Mouse (Mus musculus) bone marrow, adult 2 months (tissue): ENCODE measurements around the gene Rnf6. TPM values are rescaled to one million over a fixed set of nuclear protein-coding genes. Genes with fewer than 3 reads are reported as not detected.
"Not testable (repeated sequence)": the region's sequence is repeated elsewhere in the genome, so short reads cannot be mapped to it uniquely, and the experiment has no call there.

Experiments used
- H3K27ac ChIP-seq: fragments of 200-500 bp; 2 replicates; pipeline ENCODE4 v1.5.1; 2012; ENCODE audit warnings: low read depth, mild to moderate bottlenecking, control low read depth, inconsistent platforms, low read length; ENCODE audit not compliant: control insufficient read depth, poor library complexity, insufficient read depth
- H3K4me1 ChIP-seq: fragments of 200-500 bp; 2 replicates; pipeline ENCODE4 v1.6.1; 2011; ENCODE audit warnings: low read length; ENCODE audit not compliant: control insufficient read depth, insufficient read depth
- H3K4me3 ChIP-seq: fragments of 200-500 bp; replicated peaks from 2 replicates; pipeline ENCODE3; 2011; ENCODE audit warnings: mild to moderate bottlenecking, low read depth, low read length, control low read depth; ENCODE audit not compliant: control insufficient read depth
- CTCF ChIP-seq: fragments of 200-500 bp; IDR thresholded peaks from 2 replicates; pipeline ENCODE4 v1.5.1; 2011; ENCODE audit warnings: low read length, control low read depth; ENCODE audit not compliant: control insufficient read depth, insufficient read depth
- POLR2A ChIP-seq: fragments of 200-500 bp; IDR thresholded peaks from 2 replicates; pipeline ENCODE4 v1.6.1; 2011; ENCODE audit warnings: low read depth, mild to moderate bottlenecking, control low read depth, low read length, borderline replicate concordance; ENCODE audit not compliant: control insufficient read depth
- WGBS: fragments of 180-500 bp; shearing (Covaris S2); methylation state at CpG from one replicate; pipeline ENCODE4 v1.1.7; 2018; 5-methylcytosine and 5-hydroxymethylcytosine counted together
- polyA plus RNA-seq: library from polyadenylated mRNA; stranded (reverse); fragments of >200 nt; gene quantifications from 2 replicates; pipeline ENCODE4 v1.2.4, GENCODE M21; 2011; ENCODE audit warnings: low replicate concordance; ENCODE audit not compliant: missing spikeins, insufficient read depth, insufficient read length

Gene Rnf6
- polyA plus RNA-seq, 1 experiment: 13.2 TPM

GRCm38 (mm10) chr5:146190093-146190492, 31.3 kb downstream of the Rnf6 start:
- WGBS: 48% methylated on average over 4 of the region's 4 CpGs
- TF ChIP-seq CTCF: no peak
- no peak overlapping the region for H3K27ac ChIP-seq

GRCm38 (mm10) chr5:146188712-146189111, 32.6 kb downstream of the Rnf6 start:
- TF ChIP-seq POLR2A: no peak
- no peak for TF ChIP-seq CTCF
- Histone ChIP-seq H3K27ac (no peak overlapping the region), H3K4me3 (no peak overlapping the region), H3K4me1 (no peaks in the 10 kb centered on the region)
- WGBS: 85% methylated on average over 7 of the region's 7 CpGs

More at GRCm38 (mm10) chr5:146190093-146190492, 31.3 kb downstream of the Rnf6 start:
- H3K4me1 ChIP-seq: no peaks in the 10 kb centered on the region
- H3K4me3 ChIP-seq: no peak overlapping the region

DNA sequence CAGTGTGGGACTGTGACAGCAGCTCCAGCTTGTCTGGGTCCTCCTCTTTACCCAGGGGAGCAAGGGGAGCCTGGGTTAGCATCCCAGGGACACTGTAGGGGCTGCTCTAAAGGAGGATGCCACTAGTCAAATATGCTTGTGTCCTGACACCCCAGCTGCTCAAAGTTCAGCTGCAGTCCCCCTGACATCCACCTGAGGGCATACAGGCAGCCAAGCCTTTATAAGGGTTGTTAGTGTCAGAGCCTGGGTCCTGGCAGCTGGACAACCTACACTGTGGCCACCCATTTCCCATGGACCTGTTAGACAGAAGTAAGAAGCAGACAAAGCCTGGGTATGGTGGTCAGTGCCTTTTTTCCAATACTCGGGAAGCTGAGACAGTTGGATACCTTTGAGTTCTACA, 33.2 kb downstream of the Rnf6 start:
- Histone ChIP-seq H3K4me1 (no peaks in the 10 kb centered on the region), H3K27ac (no peak overlapping the region), H3K4me3 (no peak overlapping the region)
- WGBS: 79% methylated on average over 1 of the region's 1 CpGs
- TF ChIP-seq CTCF: no peak
- no peak for TF ChIP-seq POLR2A

- WGBS: 18% methylated on average over 5 of the region's 5 CpGs
- not testable (repeated sequence) for H3K4me1 ChIP-seq, H3K4me3 ChIP-seq, H3K27ac ChIP-seq
- TF ChIP-seq CTCF: peak; percentile 75
Measured at GRCm38 (mm10) chr5:146187441-146187840, 33.9 kb downstream of the Rnf6 start.

- not testable (repeated sequence) for H3K4me1 ChIP-seq, H3K27ac ChIP-seq, H3K4me3 ChIP-seq
- WGBS: 79% methylated on average over 4 of the region's 4 CpGs
Measured at GRCm38 (mm10) chr5:146185204-146185603, 36.2 kb downstream of the Rnf6 start, which contains the start of gene 1700001J03Rik. Gene 1700001J03Rik (minus strand): TSS chr5:146185304.

- TF ChIP-seq CTCF: peak; percentile 36; the same call in 1 of the 2 replicates
- WGBS: 50% methylated on average over 4 of the region's 4 CpGs
- H3K27ac ChIP-seq, H3K4me1 ChIP-seq, H3K4me3 ChIP-seq: not testable (repeated sequence)
Measured at GRCm38 (mm10) chr5:146172744-146173143, 48.6 kb downstream of the Rnf6 start.

DNA sequence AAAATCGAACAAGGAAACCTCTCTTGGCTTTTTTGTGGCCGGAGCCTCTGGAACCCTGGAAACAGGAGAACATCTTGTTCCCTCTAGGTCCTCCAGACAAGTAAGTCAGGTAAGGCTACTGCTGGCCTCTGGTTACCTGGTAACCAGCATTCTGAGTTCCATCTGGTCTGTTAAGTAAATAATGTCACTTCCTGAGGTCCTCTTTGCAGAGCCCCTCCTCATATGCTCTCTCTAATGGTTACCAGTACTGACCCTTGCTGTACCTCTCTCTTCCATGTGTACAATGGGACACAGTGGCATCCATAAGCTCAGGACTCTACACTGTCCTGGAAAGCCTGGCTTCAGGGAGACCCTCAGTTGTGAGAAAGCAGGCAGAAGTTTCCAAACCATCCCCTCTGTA, 50.7 kb downstream of the Rnf6 start, which contains the start of gene Gm6309:
Gene Gm6309 (minus strand): TSS at position 101 of the 400 bp plus-strand sequence.
- H3K4me3 ChIP-seq, H3K27ac ChIP-seq, H3K4me1 ChIP-seq: not testable (repeated sequence)
- 71% methylated on average over 2 of the region's 2 CpGs for WGBS

- not testable (repeated sequence) for H3K27ac ChIP-seq, H3K4me3 ChIP-seq, H3K4me1 ChIP-seq
- 88% methylated on average over 3 of the region's 3 CpGs for WGBS
Measured at GRCm38 (mm10) chr5:146160439-146160838, 60.9 kb downstream of the Rnf6 start, which contains the start of gene Gm5565. Gene Gm5565 (minus strand): TSS chr5:146160539.

Other genes with a start within 250 kb of the Rnf6 start
- gene Cyp3a25, start 211.9 kb downstream of the Rnf6 start, polyA plus RNA-seq: 0.50 and 4.0 TPM in 2 replicates
- not detected in 2 replicates for gene Cyp3a59, start 142.3 kb downstream of the Rnf6 start, polyA plus RNA-seq
- gene Gm5565, start 61.0 kb downstream of the Rnf6 start, polyA plus RNA-seq: not detected in 2 replicates
- gene Gm6309, start 50.8 kb downstream of the Rnf6 start, polyA plus RNA-seq: not detected in 2 replicates
- gene 1700001J03Rik, start 36.3 kb downstream of the Rnf6 start, polyA plus RNA-seq: not detected in 2 replicates
- 17.0 and 28.8 TPM in 2 replicates for gene Cdk8, start 9.7 kb upstream of the Rnf6 start, polyA plus RNA-seq
- gene Wasf3, start 163.4 kb upstream of the Rnf6 start, polyA plus RNA-seq: 0.18 and 0.67 TPM in 2 replicates